Mouse (Mus musculus) cerebellum, adult 2 months (tissue): ENCODE data around the gene Plppr1.

Source experiments
- CTCF ChIP-seq: fragments of 200-500 bp; IDR thresholded peaks from 2 replicates; pipeline ENCODE4 v1.5.1; 2011; ENCODE audit warnings: low read depth, mild to moderate bottlenecking, control low read depth, low read length, moderate library complexity, borderline replicate concordance; ENCODE audit not compliant: insufficient read depth
- POLR2A ChIP-seq: fragments of 200-500 bp; IDR thresholded peaks from 2 replicates; pipeline ENCODE4 v1.6.1; 2011; ENCODE audit warnings: low read length, control low read depth, borderline replicate concordance; ENCODE audit not compliant: insufficient read depth

GRCm38 (mm10) chr4:49166391-49166790 lies 107.3 kb downstream of the Plppr1 start:
- no peak for TF ChIP-seq POLR2A
- no peak for TF ChIP-seq CTCF
